Mouse (Mus musculus): Measurements from ENCODE around the gene Slc22a17.

DNA sequence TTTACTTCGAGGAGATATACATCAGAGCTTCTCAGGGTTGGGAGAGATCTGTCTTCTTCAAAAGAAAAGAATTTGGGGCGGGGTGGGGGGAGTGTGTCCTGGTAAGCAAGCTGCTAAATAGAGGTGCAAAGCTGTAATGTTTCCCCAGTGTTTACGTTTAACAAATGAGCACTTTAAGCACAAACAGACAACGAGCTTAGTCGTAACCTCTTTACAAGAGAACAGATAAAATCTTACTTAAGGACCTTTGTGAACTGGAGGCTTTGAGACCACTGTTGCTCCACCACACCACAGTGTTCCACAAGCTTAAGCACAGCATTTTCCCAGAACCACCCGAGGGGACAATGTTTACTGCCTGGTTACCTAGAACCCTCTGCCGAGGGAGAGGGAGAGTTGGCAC lies 14.4 kb upstream of the Slc22a17 start:
- TF ChIP-seq CTCF (IDR thresholded peaks at IDR 0.05; ENCODE audit: control insufficient read depth, insufficient read depth, insufficient read length) (no peak), MAX (IDR thresholded peaks at IDR 0.05) (no peak), CEBPB (IDR thresholded peaks at IDR 0.05; ENCODE audit: low read depth) (no peak)
